Mouse (Mus musculus): ENCODE data around the gene Ndufa7.

The Ndufa7 gene

DNA sequence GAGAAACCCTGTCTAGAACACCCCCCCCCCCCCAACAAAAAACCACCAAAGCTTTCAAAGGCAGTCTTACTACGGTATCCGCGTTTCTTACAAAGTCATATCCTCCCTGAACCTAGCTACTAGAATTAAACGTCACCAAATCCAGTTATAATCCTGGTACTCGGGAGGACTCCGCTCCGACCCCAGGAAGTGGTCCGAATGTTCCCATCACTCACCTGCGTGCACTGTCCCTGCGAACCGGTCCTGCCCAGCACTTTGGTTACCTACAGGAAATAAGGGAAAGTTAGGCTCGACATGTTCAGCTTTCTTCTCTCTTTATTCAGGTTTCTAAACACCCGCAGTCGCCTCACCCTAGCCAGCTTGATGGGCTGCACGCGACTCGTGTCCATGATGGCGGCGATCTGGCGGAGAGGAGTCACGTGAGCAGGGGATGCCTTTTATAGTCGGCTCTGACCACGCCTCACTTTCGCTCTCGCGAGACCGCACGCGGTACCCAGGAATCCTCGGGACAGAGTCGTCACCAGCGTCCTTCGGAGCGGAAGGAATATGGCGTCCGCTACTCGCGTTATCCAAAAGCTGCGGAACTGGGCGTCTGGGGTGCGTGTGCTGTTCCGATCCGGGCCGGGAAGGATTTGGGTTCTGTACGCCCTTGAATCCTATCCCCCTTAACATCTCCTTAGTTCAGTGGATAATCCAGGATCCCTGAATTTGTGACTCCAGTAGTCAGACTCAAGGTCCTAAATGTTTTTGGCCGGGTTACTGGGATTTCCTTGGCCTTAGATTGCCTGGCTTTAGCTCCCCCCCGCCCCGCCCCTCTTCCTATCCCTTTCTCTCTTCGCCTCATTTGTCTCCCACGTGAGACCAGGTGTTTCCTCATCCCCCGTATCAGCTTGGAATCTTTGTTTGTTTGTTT is at the start of gene Ndufa7, which contains the start of gene Rps28:
TSS of gene Ndufa7 (plus strand) at position 489 of the 913 bp plus-strand sequence.
TSS of gene Rps28 (minus strand) at position 479 of the 913 bp plus-strand sequence.
- DNase-seq, result peak; percentile 99

DNA sequence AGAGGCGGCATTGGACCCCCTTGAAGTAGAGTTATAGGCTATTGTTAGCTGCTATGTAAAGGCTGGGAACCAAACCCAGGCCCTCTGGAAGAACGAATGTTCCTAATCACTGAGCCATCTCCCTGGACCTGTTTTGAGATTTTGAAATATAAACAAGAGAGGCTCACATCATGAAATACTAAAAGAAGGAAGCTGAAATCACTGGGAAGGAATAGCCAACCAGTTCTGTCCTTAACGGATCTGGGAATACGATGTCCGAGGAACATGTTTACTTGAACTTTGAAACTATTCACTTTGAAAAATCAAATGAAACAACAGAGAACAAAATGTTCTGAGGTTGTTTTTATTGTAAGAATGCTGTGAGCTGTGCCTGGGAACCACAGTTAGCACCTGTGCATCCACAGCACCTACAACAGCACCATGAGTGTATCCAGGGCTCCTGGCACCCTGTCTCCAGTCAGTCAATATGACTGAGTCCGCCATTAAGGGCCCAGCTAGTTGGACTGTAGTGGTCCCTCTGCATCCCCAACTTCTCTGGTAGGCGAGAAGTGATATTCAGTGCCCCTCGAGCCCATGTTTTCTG is 49.7 kb upstream of the Ndufa7 start:
- no peak for DNase-seq

- no peak for DNase-seq
Observed at GRCm38 (mm10) chr17:33775287-33775686, 49.1 kb upstream of the Ndufa7 start.

DNA sequence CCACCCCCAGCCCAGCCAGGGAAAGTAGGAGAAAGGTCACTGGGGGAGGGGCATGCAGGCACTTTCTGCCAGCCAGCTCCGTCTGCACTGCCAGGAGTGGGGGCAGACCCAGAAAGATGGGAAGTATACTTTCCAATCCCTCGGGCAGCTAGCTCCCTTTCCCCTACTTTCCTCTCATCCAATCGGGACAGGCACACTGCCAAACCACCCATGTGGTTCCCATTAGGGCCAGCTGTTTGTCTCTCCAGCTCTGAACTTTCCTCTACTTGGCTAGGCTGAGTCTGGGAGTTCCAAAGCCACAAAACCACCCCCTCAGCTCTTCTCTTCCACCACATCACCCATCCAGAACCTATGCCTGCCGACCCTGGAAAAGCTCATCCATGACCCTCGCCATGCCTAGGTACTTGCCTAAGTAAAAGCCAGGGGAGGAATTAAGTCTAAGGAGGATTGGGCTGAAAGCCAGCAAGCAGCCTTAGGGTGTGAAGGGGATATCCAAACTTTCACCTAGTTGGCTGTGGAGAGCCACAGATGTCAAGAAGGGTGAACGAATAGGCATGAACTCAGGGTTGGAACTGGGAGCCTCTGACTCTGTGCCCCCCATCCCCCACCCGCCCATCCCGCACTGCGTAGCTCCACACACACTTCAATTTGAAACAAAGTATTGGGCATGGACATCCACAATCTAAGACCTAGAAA is 45.0 kb upstream of the Ndufa7 start:
- DNase-seq, result peak; percentile 97

DNA sequence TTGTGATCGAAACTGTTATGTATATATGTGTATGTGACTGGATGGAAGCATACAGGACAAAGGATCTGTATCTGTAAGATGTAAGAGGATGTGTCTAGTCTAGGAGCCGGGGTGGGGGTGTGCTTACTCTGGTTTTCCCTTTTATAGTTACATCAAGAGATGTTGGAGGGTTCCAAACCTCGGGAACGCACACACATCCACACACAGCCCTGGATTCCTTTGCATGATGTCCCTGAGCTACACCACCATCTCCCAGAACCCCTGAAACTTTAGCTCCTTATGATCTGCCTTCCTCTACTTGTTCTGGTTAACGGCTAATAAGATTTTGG is 44.4 kb upstream of the Ndufa7 start:
- peak; percentile 23 for DNase-seq

DNA sequence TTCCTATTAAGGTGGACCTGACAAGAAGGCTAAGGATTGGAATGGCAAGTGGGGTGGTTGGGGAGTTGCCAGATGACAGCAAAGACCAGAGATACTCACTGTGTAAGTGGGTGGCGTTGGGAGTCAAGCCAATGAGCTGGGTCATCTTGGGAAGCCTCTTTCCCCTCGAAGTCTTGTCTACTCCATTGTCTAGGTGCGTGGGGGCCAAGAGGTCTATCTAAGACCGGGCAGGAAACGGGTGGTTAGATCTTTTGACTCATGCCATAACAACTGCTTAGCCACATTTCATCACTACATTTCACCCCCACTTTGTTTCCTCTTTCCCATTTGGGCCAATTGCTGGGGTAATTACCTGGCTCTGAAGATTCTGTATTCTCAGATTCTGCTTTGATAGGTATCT is 43.9 kb upstream of the Ndufa7 start:
- peak; percentile 79 for DNase-seq

- DNase-seq, result peak; percentile 85
Observed at GRCm38 (mm10) chr17:33781124-33781977, 43.0 kb upstream of the Ndufa7 start, which contains the start of gene Angptl4. Gene Angptl4 (minus strand): TSS chr17:33781830.

DNA sequence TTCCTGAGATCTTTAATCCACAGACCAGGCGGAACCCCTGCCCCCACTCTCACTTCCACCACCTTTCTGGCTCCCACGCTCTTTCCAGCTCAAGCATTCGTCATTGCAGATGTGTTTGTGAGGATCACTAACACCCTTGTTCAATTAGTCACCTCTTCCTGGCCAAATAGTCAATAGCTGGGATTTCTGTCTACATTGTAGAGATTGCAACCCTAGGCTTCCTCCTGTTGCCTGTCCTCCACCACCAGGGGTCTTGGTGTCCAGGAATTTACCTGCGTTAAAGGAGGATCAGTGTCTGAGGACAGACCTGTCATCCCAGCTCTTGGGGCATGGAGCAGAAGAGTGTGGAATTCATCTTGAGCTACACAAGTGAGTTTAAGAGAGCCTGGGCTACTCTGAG is 42.3 kb upstream of the Ndufa7 start:
- DNase-seq, result no peak

GRCm38 (mm10) chr17:33783408-33783807 is 41.0 kb upstream of the Ndufa7 start:
- DNase-seq, result peak; percentile 92

DNA sequence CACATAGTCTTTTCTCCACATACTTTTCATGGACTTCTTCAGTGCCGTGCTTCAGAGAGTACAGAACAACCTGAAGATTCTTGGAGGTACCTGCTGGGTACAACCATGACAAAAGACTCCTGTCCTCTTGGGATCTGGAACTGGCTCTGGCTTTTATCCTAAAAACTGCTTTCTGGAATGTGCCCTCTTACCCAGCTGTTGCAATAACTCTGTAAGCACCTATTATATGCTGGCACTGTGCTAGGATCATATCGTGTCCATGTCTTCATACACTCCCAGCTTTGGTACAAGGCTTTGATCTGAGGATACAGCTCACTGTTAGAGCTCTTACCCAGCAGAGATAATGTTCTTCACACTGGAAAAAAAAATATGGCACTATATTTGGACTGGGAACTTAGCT is 39.4 kb upstream of the Ndufa7 start:
- no peak for DNase-seq

GRCm38 (mm10) chr17:33786375-33786774 is 38.0 kb upstream of the Ndufa7 start:
- DNase-seq, result no peak

DNA sequence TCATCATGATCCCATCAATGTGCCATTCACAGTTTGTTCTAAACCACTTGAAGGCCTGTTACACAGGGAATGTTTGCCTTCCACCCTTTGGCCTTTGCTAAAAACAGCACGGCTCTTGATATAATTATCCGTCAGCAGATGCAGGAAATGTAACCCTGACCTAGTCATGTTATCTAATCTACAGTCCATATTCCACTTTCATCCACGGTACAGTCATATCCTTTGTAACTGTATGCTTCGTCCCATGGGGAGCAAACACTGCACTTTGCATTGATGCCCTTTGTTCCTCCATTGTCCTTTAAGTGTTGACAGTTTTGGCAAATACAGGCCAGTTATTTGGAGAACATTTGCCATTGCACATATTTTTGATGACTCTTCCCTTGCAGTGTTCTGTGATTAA is 35.6 kb upstream of the Ndufa7 start:
- DNase-seq, result no peak

GRCm38 (mm10) chr17:33798306-33798705 is 26.1 kb upstream of the Ndufa7 start:
- peak; percentile 72 for DNase-seq

GRCm38 (mm10) chr17:33799277-33799676 is 25.1 kb upstream of the Ndufa7 start:
- no peak for DNase-seq

DNA sequence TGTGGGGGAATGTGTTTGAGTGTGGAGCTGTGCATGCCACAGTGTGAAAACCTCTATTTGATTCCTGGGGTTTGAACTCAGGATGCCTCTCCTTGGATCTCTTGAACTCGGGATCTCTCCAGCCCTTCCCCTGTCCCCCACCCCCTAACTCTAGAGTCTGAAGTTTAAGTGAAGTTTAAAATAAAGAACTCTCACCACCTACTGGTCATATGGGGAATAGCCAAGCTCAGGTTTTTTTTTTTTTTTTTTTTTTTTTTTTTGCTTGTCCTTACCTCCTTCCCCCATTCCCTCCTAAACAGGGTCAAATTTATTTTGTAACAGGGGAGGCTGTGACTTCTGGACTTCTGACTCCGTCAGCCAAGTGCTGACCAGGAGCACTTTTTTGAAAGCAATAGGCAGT is 22.2 kb upstream of the Ndufa7 start:
- no peak for DNase-seq

DNA sequence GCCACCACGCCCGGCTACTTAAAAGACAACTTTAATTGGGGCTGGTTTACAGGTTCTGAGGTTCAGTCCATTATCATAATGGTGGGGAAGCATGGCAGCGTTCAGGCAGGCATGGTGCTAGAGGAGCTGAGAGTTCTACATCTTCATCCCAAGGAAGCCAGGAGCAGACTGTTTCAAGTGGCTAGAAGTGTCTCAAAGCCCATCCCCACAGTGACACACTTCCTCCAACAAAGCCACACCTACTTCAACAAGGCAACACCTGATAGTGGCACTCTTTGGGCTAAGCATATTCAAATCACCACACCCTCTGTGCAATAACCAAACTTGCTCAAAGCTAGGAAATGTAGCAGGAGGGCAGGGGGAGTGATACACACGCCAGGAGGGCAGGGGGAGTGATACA is 20.2 kb upstream of the Ndufa7 start:
- DNase-seq, result no peak

- peak; percentile 52 for DNase-seq
Observed at GRCm38 (mm10) chr17:33804745-33805144, 19.6 kb upstream of the Ndufa7 start.

- DNase-seq, result no peak
Observed at GRCm38 (mm10) chr17:33807181-33807888, 17.0 kb upstream of the Ndufa7 start.

- no peak for DNase-seq
Observed at GRCm38 (mm10) chr17:33808192-33808591, 16.2 kb upstream of the Ndufa7 start.

GRCm38 (mm10) chr17:33810334-33811141 is 13.8 kb upstream of the Ndufa7 start, which contains the start of gene Kank3:
Gene Kank3 (plus strand): TSS chr17:33810519.
- DNase-seq, result peak; percentile 98

- DNase-seq, result peak; percentile 30
Observed at GRCm38 (mm10) chr17:33811142-33811516, 13.2 kb upstream of the Ndufa7 start.
